Mouse (Mus musculus) heart, embryonic 14.5 days (tissue): ENCODE measurements around the gene Sh3tc1. TPM values are rescaled to one million over a fixed set of nuclear protein-coding genes. Genes with fewer than 3 reads are reported as not detected.

ENCODE experiments used
- ATAC-seq: fragments of 200-750 bp; cut with Nextera tagmentation; 2 replicates; pipeline ENCODE4 v1.8.0; 2017; ENCODE audit warnings: low read depth, moderate TSS enrichment; ENCODE audit not compliant: insufficient number of reproducible peaks, insufficient read depth, low FRiP score
- H3K27ac ChIP-seq, 2 experiments: fragments of 200-500 bp in 1 of 2; fragments of 300-500 bp in 1 of 2; sonication (generic) in 1 of 2; replicated peaks in 1 of 2; 2 replicates each; pipeline ENCODE4 v1.5.1; 2012 to 2014; ENCODE audit warnings: low read depth in 2 of 2, low read length in 2 of 2, control low read depth in 1 of 2, mild to moderate bottlenecking in 1 of 2, mixed read lengths in 1 of 2; ENCODE audit not compliant: control insufficient read depth in 1 of 2, insufficient read depth in 1 of 2
- H3K27me3 ChIP-seq: fragments of 300-500 bp; sonication (generic); 2 replicates; pipeline ENCODE4 v1.6.1; 2014; ENCODE audit warnings: mild to moderate bottlenecking, low read length, control low read depth; ENCODE audit not compliant: control insufficient read depth, insufficient read depth
- H3K36me3 ChIP-seq: fragments of 300-500 bp; sonication (generic); 2 replicates; pipeline ENCODE4 v1.6.1; 2014; ENCODE audit warnings: mild to moderate bottlenecking, control low read depth, low read length, mixed read lengths; ENCODE audit not compliant: control insufficient read depth, insufficient read depth
- H3K4me1 ChIP-seq, 2 experiments: fragments of 200-500 bp in 1 of 2; fragments of 300-500 bp in 1 of 2; sonication (generic) in 1 of 2; 2 replicates each; pipeline ENCODE4 v1.6.1; 2012 to 2014; ENCODE audit warnings: low read length in 2 of 2, control low read depth in 1 of 2, mixed read lengths in 1 of 2; ENCODE audit not compliant: control insufficient read depth in 2 of 2, insufficient read depth in 2 of 2
- H3K4me2 ChIP-seq: fragments of 300-500 bp; sonication (generic); 2 replicates; pipeline ENCODE4 v1.6.1; 2014; ENCODE audit warnings: mild to moderate bottlenecking, low read length
- H3K4me3 ChIP-seq, 2 experiments: fragments of 200-500 bp in 1 of 2; fragments of 300-500 bp in 1 of 2; sonication (generic) in 1 of 2; 2 replicates each; pipeline ENCODE4 v1.5.1; 2012 to 2014; ENCODE audit warnings: low read length in 2 of 2, mild to moderate bottlenecking in 2 of 2, control low read depth in 1 of 2, low read depth in 1 of 2, moderate library complexity in 1 of 2; ENCODE audit not compliant: control insufficient read depth in 1 of 2, insufficient read depth in 1 of 2
- H3K9ac ChIP-seq: fragments of 300-500 bp; sonication (generic); 2 replicates; pipeline ENCODE4 v1.6.1; 2014; ENCODE audit warnings: mild to moderate bottlenecking, low read length
- H3K9me3 ChIP-seq: fragments of 300-500 bp; sonication (generic); 2 replicates; pipeline ENCODE4 v1.6.1; 2016; ENCODE audit warnings: low read length, control low read depth; ENCODE audit not compliant: control insufficient read depth
- WGBS: fragments of 180-500 bp; shearing (Covaris S2); extraction: QIAGEN DNeasy Blood & Tissue Kit; methylation state at CpG from one replicate; pipeline ENCODE4 v1.1.7; 2014; 5-methylcytosine and 5-hydroxymethylcytosine counted together
- polyA plus RNA-seq: library from polyadenylated mRNA; unstranded; fragments of >200 nt; fragmentation: Nextera tagmentation; extraction: Ambion mirVana; gene quantifications from 2 replicates; pipeline ENCODE4 v1.2.1, GENCODE M21; 2014

Sh3tc1 gene
- polyA plus RNA-seq, 1 experiment from 2014 or later = 6.3 TPM

- H3K4me1 ChIP-seq = peaks cover 14% of the 10 kb centered on the region in 2 experiments
- ATAC-seq = no peak
These were observed 44.0 kb downstream of the Sh3tc1 start for GRCm38 (mm10) chr5:35695815-35696214.

GRCm38 (mm10) chr5:35693638-35694037, 46.1 kb downstream of the Sh3tc1 start:
- no peak for ATAC-seq
- H3K4me1 ChIP-seq = peaks cover 33 to 36% of the 10 kb centered on the region in 2 experiments

More at GRCm38 (mm10) chr5:35695815-35696214, 44.0 kb downstream of the Sh3tc1 start:
- Histone ChIP-seq H3K36me3 (peaks cover 3% of the 10 kb centered on the region; the same call in 1 of the 2 replicates), H3K4me2 (no peak overlapping the region), H3K27me3 (no peaks in the 10 kb centered on the region), H3K4me3 (no peak overlapping the region), H3K27ac (no peak overlapping the region), H3K9me3 (no peaks in the 10 kb centered on the region), H3K9ac (no peak overlapping the region)
- WGBS = 42% methylated on average over 5 of the region's 5 CpGs

GRCm38 (mm10) chr5:35691246-35691645, 48.5 kb downstream of the Sh3tc1 start:
- Histone ChIP-seq H3K4me1 (peaks cover 53 to 55% of the 10 kb centered on the region in 2 experiments), H3K9ac (no peak overlapping the region)
- WGBS = 27% methylated on average over 11 of the region's 11 CpGs

More at GRCm38 (mm10) chr5:35693638-35694037, 46.1 kb downstream of the Sh3tc1 start:
- Histone ChIP-seq H3K4me2 (no peak overlapping the region), H3K36me3 (no peaks in the 10 kb centered on the region), H3K9me3 (no peaks in the 10 kb centered on the region), H3K4me3 (no peak overlapping the region), H3K27me3 (no peaks in the 10 kb centered on the region), H3K9ac (no peak overlapping the region), H3K27ac (no peak overlapping the region)
- WGBS = 74% methylated on average over 4 of the region's 4 CpGs

GRCm38 (mm10) chr5:35690485-35691165, 49.2 kb downstream of the Sh3tc1 start:
- Histone ChIP-seq H3K27ac (no peak overlapping the region), H3K4me1 (peaks cover 55 to 56% of the 10 kb centered on the region in 2 experiments), H3K4me2 (no peak overlapping the region), H3K9me3 (no peaks in the 10 kb centered on the region), H3K36me3 (no peaks in the 10 kb centered on the region), H3K27me3 (no peaks in the 10 kb centered on the region), H3K4me3 (no peak overlapping the region), H3K9ac (no peak overlapping the region)
- no peak for ATAC-seq
- WGBS = 69% methylated on average over 8 of the region's 8 CpGs

More at GRCm38 (mm10) chr5:35691246-35691645, 48.5 kb downstream of the Sh3tc1 start:
- H3K9me3 ChIP-seq = no peaks in the 10 kb centered on the region
- peak overlapping the region in 1 of 2 experiments; percentile 19; a peak in 1 of 4 replicates for H3K27ac ChIP-seq
- H3K27me3 ChIP-seq = no peaks in the 10 kb centered on the region
- no peak overlapping the region for H3K4me3 ChIP-seq
- H3K36me3 ChIP-seq = no peaks in the 10 kb centered on the region
- no peak overlapping the region for H3K4me2 ChIP-seq
- ATAC-seq = no peak

- no peaks in the 10 kb centered on the region for H3K27me3 ChIP-seq
- no peak overlapping the region for H3K4me2 ChIP-seq
- ATAC-seq = no peak
- H3K36me3 ChIP-seq = no peaks in the 10 kb centered on the region
- no peak overlapping the region for H3K4me3 ChIP-seq
- H3K9ac ChIP-seq = no peak overlapping the region
- no peaks in the 10 kb centered on the region for H3K9me3 ChIP-seq
- peak overlapping the region; percentile 23 to 25; a peak in 1 of 4 replicates for H3K27ac ChIP-seq
- H3K4me1 ChIP-seq = peaks cover 62 to 64% of the 10 kb centered on the region in 2 experiments
These were observed 50.4 kb downstream of the Sh3tc1 start for GRCm38 (mm10) chr5:35689374-35689773.

- peaks cover 65 to 67% of the 10 kb centered on the region in 2 experiments for H3K4me1 ChIP-seq
- no peak overlapping the region for H3K9ac ChIP-seq
- 66% methylated on average over 2 of the region's 2 CpGs for WGBS
- 0 out of 4 replicates have a peak overlapping the region, but pooled peaks of 1 of the 2 experiments have one; percentile 25 for H3K27ac ChIP-seq
- H3K36me3 ChIP-seq = no peaks in the 10 kb centered on the region
- H3K27me3 ChIP-seq = no peaks in the 10 kb centered on the region
- H3K4me2 ChIP-seq = no peak overlapping the region
- ATAC-seq = no peak
- H3K4me3 ChIP-seq = no peak overlapping the region
- no peaks in the 10 kb centered on the region for H3K9me3 ChIP-seq
These were observed 50.9 kb downstream of the Sh3tc1 start for GRCm38 (mm10) chr5:35688851-35689250.

GRCm38 (mm10) chr5:35687098-35687497, 52.7 kb downstream of the Sh3tc1 start:
- no peaks in the 10 kb centered on the region for H3K36me3 ChIP-seq
- H3K4me2 ChIP-seq = no peak overlapping the region
- H3K9ac ChIP-seq = peak overlapping the region; percentile 22; the same call in 1 of the 2 replicates
- H3K9me3 ChIP-seq = no peaks in the 10 kb centered on the region
- peak; percentile 74 for ATAC-seq
- 31% methylated on average over 5 of the region's 5 CpGs for WGBS
- H3K27me3 ChIP-seq = 0 out of 2 replicates have a peak, but pooled peaks cover under 1% of the 10 kb centered on the region
- H3K4me1 ChIP-seq = peaks cover 62 to 66% of the 10 kb centered on the region in 2 experiments
- H3K27ac ChIP-seq = peak overlapping the region; percentile 75 to 76
- H3K4me3 ChIP-seq = no peak overlapping the region
